Mouse (Mus musculus) G1E (cell line): ENCODE data around the gene Phrf1. TPM values are rescaled to one million over a fixed set of nuclear protein-coding genes. Genes with fewer than 3 reads are reported as not detected.

Source experiments
- ATAC-seq: 2 replicates; pipeline ENCODE4 v1.8.0; 2016; ENCODE audit warnings: mild to moderate bottlenecking; ENCODE audit not compliant: insufficient number of reproducible peaks, poor library complexity, low FRiP score, severe bottlenecking; ENCODE audit errors: extremely low read depth
- DNase-seq: peaks from one replicate; pipeline ENCODE4 v3.0.0; 2012; ENCODE audit warnings: low spot score
- H3K27me3 ChIP-seq: 2 replicates; pipeline ENCODE4 v1.6.1; 2012; ENCODE audit warnings: mild to moderate bottlenecking, low read length, inconsistent platforms; ENCODE audit not compliant: insufficient read depth
- H3K36me3 ChIP-seq: replicated peaks from 2 replicates; pipeline ENCODE3; 2012; ENCODE audit warnings: mild to moderate bottlenecking, inconsistent platforms
- H3K4me1 ChIP-seq: 2 replicates; pipeline ENCODE4 v1.6.1; 2012; ENCODE audit warnings: low read depth, low read length, inconsistent platforms, mixed read lengths; ENCODE audit not compliant: insufficient read depth
- H3K4me3 ChIP-seq: 2 replicates; pipeline ENCODE4 v1.5.1; 2012; ENCODE audit warnings: low read depth, mild to moderate bottlenecking, inconsistent platforms, low read length, moderate library complexity, mixed read lengths
- H3K9me3 ChIP-seq: replicated peaks from 2 replicates; pipeline ENCODE4 v1.6.1; 2012; ENCODE audit warnings: inconsistent platforms
- CTCF ChIP-seq: IDR thresholded peaks from 2 replicates; pipeline ENCODE4 v1.5.1; 2012; ENCODE audit warnings: low read depth, low read length, inconsistent platforms, mixed read lengths
- GATA1 ChIP-seq: IDR thresholded peaks from 2 replicates; pipeline ENCODE4 v1.6.1; 2012; ENCODE audit warnings: borderline replicate concordance, low read length, inconsistent platforms, mixed read lengths
- GATA2 ChIP-seq: IDR thresholded peaks from 2 replicates; pipeline ENCODE4 v1.6.1; 2012; ENCODE audit warnings: low read depth, low read length, inconsistent platforms, borderline replicate concordance
- POLR2AphosphoS5 ChIP-seq: IDR thresholded peaks from 2 replicates; pipeline ENCODE4 v1.6.1; 2012; ENCODE audit warnings: low read depth, low read length, inconsistent platforms; ENCODE audit not compliant: insufficient replicate concordance
- TAL1 ChIP-seq: conservative IDR thresholded peaks from 2 replicates; pipeline ENCODE4 v1.6.1; 2012; ENCODE audit warnings: low read depth, low read length, inconsistent platforms, mixed read lengths
- polyA plus RNA-seq: library from polyadenylated mRNA; stranded (reverse); fragments of >175 nt; gene quantifications from 2 replicates; pipeline ENCODE4 v1.2.3, GENCODE M21; 2012
- total RNA-seq, 2 experiments: library from RNA; stranded (forward) in 1 of 2; stranded (reverse) in 1 of 2; fragments of 200-1000 nt in 1 of 2; fragments of >200 nt in 1 of 2; fragmentation: Nextera tagmentation in 1 of 2; gene quantifications; 2 replicates each; pipeline ENCODE4 v1.2.3; 2014 to 2017

Gene Phrf1
- total and polyA plus RNA-seq, 3 experiments: 61.4 to 173 (median 77.4) TPM

DNA sequence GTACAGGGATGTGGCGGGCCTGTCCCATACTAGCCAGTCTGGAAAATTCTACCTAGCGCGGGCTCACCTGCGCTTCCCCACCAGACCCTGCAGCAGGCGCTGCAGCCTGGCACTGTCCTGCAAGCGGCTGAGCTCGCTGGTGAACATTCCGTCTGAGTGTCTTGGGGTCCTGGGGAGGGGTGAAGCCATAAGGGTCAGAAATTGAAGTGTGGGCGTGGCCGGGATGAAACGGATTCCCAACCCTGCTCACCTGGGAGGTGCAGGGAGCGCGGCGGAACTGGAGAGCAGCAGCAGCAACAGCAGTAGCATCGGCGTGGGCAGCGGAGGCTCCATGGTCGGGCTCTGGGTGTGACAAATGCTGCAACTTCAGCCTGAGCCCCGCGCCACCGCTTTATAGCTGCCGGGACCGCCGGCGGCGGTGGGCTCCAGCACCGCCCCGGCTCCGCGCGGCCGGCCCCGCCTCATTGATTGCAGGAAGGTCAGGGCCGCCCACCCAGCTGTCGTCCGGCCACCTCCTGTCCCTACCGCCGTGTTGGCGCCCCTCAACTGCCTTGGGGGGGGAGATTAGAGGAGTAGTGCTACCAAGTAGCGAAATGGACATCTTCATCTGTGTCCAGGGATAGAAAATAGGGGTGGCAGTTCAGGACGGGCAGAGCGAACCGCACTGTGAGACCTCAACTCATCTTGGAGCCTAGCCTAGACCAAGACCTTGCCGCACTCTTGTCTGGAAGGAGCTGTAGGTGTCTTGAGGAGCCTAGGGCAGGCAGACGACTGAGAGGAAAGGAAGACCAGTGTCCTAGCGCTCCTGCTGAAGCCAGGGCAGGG is 50.4 kb downstream of the Phrf1 start, which contains the start of gene Sct:
Gene Sct (minus strand): TSS at position 368 of the 825 bp plus-strand sequence.
- peaks cover 7% of the 10 kb centered on the region for H3K4me1 ChIP-seq
- ATAC-seq (no peak), DNase-seq (no peak)
- H3K27me3 ChIP-seq: peaks cover 61% of the 10 kb centered on the region
- TF ChIP-seq POLR2AphosphoS5 (no peak), TAL1 (no peak), GATA2 (no peak), GATA1 (no peak), CTCF (no peak)
- no peak within 1 kb of the TSS for H3K4me3 ChIP-seq
- no peaks in the 10 kb centered on the region for H3K9me3 ChIP-seq
- H3K36me3 ChIP-seq: no peaks in the 10 kb centered on the region

DNA sequence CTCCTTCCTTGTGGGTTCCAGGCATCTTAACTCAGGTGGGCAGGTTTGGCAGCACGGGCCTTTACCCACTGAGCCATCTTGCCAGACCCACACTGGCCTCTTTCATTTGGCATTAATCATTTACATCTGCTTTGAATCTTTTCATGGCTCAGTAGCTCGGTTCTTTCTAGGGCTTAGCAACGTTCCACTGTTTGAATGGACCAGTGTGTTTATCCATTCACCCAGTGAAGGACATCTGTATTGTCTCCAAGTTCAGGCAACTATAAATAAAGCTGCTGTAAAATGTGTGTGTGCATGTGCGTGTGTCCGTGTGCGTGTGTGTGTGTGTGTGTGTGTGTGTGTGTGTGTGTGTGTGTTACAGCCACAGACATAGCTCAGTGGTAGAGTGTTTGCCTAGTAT is 52.9 kb downstream of the Phrf1 start:
- Histone ChIP-seq H3K9me3 (no peaks in the 10 kb centered on the region), H3K27me3 (peaks cover 49% of the 10 kb centered on the region), H3K4me1 (peaks cover 7% of the 10 kb centered on the region), H3K4me3 (no peak overlapping the region), H3K36me3 (no peaks in the 10 kb centered on the region)
- ATAC-seq (no peak), DNase-seq (no peak)
- TF ChIP-seq GATA1 (no peak), GATA2 (no peak), POLR2AphosphoS5 (no peak), CTCF (no peak), TAL1 (no peak)

DNA sequence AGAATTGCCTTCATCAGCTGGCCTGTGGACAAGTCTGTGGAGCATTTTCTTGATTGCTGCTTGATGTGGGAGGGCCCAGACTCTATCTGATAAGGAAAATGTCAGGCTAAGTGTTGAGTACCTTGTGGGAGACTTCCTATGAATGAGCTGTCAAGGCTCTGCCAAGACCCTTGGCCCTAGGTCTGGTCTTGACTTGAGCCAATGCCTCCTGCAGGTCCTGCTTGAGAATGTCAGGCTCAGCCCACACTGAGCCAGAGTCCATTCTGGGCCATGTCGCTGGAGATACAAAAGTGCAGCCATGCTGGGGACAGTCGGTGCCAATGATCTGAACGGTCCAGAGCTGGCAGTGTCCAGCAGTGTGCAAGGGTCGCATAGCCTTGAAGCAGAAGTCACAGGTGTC is 54.2 kb downstream of the Phrf1 start:
- ATAC-seq (no peak), DNase-seq (no peak)
- H3K4me1 ChIP-seq: peaks cover 3% of the 10 kb centered on the region; the same call in 1 of the 2 replicates
- no peaks in the 10 kb centered on the region for H3K9me3 ChIP-seq
- no peaks in the 10 kb centered on the region for H3K36me3 ChIP-seq
- no peak overlapping the region for H3K4me3 ChIP-seq
- peaks cover 44% of the 10 kb centered on the region for H3K27me3 ChIP-seq
- TF ChIP-seq GATA2: no peak
- no peak for TF ChIP-seq CTCF
- TF ChIP-seq TAL1: no peak
- TF ChIP-seq POLR2AphosphoS5: no peak
- TF ChIP-seq GATA1: no peak

- Histone ChIP-seq H3K36me3 (no peaks in the 10 kb centered on the region), H3K9me3 (no peaks in the 10 kb centered on the region), H3K4me1 (peaks cover 3% of the 10 kb centered on the region; the same call in 1 of the 2 replicates), H3K27me3 (peaks cover 42% of the 10 kb centered on the region), H3K4me3 (no peak overlapping the region)
- DNase-seq (no peak), ATAC-seq (no peak)
- TF ChIP-seq GATA2: no peak
- no peak for TF ChIP-seq POLR2AphosphoS5
- no peak for TF ChIP-seq TAL1
- no peak for TF ChIP-seq CTCF
- TF ChIP-seq GATA1: no peak
Observed at GRCm38 (mm10) chr7:141288042-141288441, 59.5 kb downstream of the Phrf1 start.

DNA sequence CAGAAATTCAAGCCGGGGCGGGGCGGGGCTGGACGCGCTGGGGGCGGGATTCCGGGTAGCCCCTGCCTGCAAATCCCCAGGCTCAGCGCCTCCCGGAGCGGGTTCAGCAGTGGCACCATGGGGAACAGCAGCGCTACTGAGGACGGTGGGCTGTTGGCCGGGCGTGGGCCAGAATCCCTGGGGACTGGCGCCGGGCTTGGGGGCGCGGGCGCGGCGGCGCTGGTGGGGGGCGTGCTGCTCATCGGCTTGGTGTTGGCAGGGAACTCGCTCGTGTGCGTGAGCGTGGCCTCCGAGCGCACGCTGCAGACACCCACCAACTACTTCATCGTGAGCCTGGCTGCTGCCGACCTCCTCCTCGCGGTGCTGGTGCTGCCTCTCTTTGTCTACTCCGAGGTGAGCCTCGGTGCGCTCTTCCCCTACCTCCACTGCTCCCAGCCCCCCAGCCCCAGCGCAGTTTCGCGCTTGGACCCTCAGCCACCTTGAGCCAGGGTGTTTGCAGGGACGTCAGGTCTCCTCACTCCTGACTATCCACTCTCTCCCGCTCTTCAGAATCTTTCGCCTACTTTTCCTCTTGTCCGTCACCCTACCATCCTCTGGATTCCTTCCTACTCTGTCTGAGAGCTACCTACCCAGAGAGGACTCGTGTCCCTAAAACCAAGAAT is 63.5 kb downstream of the Phrf1 start, which contains the start of gene Drd4:
Gene Drd4 (plus strand): TSS at position 86 of the 662 bp plus-strand sequence.
- no peak within 1 kb of the TSS for H3K4me3 ChIP-seq
- no peak for ATAC-seq

GRCm38 (mm10) chr7:141292583-141293388 is 64.2 kb downstream of the Phrf1 start:
- peaks cover 6% of the 10 kb centered on the region; the same call in 1 of the 2 replicates for H3K4me1 ChIP-seq
- TF ChIP-seq POLR2AphosphoS5 (no peak), GATA2 (no peak), CTCF (no peak), GATA1 (no peak), TAL1 (no peak)
- H3K36me3 ChIP-seq: peaks cover 13% of the 10 kb centered on the region
- ATAC-seq (no peak), DNase-seq (no peak)
- H3K9me3 ChIP-seq: no peaks in the 10 kb centered on the region
- H3K4me3 ChIP-seq: no peak overlapping the region
- H3K27me3 ChIP-seq: peaks cover 39% of the 10 kb centered on the region

More for the DNA sequence above, 63.5 kb downstream of the Phrf1 start, which contains the start of gene Drd4:
- H3K36me3 ChIP-seq: peaks cover 5% of the 10 kb centered on the region
- TF ChIP-seq POLR2AphosphoS5 (no peak), GATA1 (no peak), CTCF (no peak), GATA2 (no peak), TAL1 (no peak)
- peaks cover 39% of the 10 kb centered on the region for H3K27me3 ChIP-seq
- no peak for DNase-seq
- no peaks in the 10 kb centered on the region for H3K9me3 ChIP-seq
- peaks cover 6% of the 10 kb centered on the region; the same call in 1 of the 2 replicates for H3K4me1 ChIP-seq
